Mouse (Mus musculus): Measurements from ENCODE around the gene Wdr11.

- TF ChIP-seq POLR2A (IDR thresholded peaks at IDR 0.05; ENCODE audit: low read depth, low read length): no peak
- TF ChIP-seq CTCF (conservative IDR thresholded peaks at IDR 0.05; ENCODE audit: insufficient read depth, insufficient read length, low read depth, low read length): no peak
These were observed 90.9 kb downstream of the Wdr11 start for GRCm38 (mm10) chr7:129682525-129682924.
